Mouse (Mus musculus) lung, postnatal 0 days (tissue): ENCODE data around the gene Pa2g4. TPM values are rescaled to one million over a fixed set of nuclear protein-coding genes. Genes with fewer than 3 reads are reported as not detected.
"Not testable (repeated sequence)": the region's sequence is repeated elsewhere in the genome, so short reads cannot be mapped to it uniquely, and the experiment has no call there.

Source experiments
- ATAC-seq: fragments of 200-750 bp; cut with Nextera tagmentation; 2 replicates; pipeline ENCODE4 v1.8.0; 2017; ENCODE audit warnings: moderate library complexity
- DNase-seq: peaks from one replicate; pipeline ENCODE4 v3.0.0-alpha.2; 2016; ENCODE audit warnings: low spot score
- H3K27ac ChIP-seq: fragments of 300-500 bp; sonication (generic); 2 replicates; pipeline ENCODE4 v1.5.1; 2014; ENCODE audit warnings: antibody characterized with exemption, mild to moderate bottlenecking, low read length, mixed read lengths
- H3K27me3 ChIP-seq: fragments of 300-500 bp; sonication (generic); replicated peaks from 2 replicates; pipeline ENCODE4 v1.6.1; 2014; ENCODE audit warnings: low read length, mixed read lengths; ENCODE audit not compliant: insufficient read depth
- H3K36me3 ChIP-seq: fragments of 300-500 bp; sonication (generic); 2 replicates; pipeline ENCODE4 v1.6.1; 2014; ENCODE audit warnings: low read length, mixed read lengths; ENCODE audit not compliant: insufficient read depth
- H3K4me1 ChIP-seq: fragments of 300-500 bp; sonication (generic); 2 replicates; pipeline ENCODE4 v1.6.1; 2014; ENCODE audit warnings: antibody characterized with exemption, low read depth, low read length, mixed read lengths; ENCODE audit not compliant: insufficient read depth
- H3K4me2 ChIP-seq: fragments of 300-500 bp; sonication (generic); replicated peaks from 2 replicates; pipeline ENCODE4 v1.6.1; 2014; ENCODE audit warnings: low read depth, mild to moderate bottlenecking, low read length, moderate library complexity, mixed read lengths
- H3K4me3 ChIP-seq: fragments of 300-500 bp; sonication (generic); 2 replicates; pipeline ENCODE4 v1.5.1; 2014; ENCODE audit warnings: low read depth, low read length
- H3K9ac ChIP-seq: fragments of 300-500 bp; sonication (generic); replicated peaks from 2 replicates; pipeline ENCODE4 v1.6.1; 2014; ENCODE audit warnings: low read depth, mild to moderate bottlenecking
- H3K9me3 ChIP-seq: fragments of 300-500 bp; sonication (generic); 2 replicates; pipeline ENCODE4 v1.6.1; 2016; ENCODE audit warnings: low read length, mixed read lengths
- CTCF ChIP-seq: IDR thresholded peaks from 2 replicates; pipeline ENCODE4 v1.5.1; 2016; ENCODE audit warnings: antibody characterized with exemption, mild to moderate bottlenecking
- EP300 ChIP-seq: IDR thresholded peaks from 2 replicates; pipeline ENCODE4 v1.6.1; 2016; ENCODE audit warnings: antibody characterized with exemption, mild to moderate bottlenecking, control low read depth
- WGBS: fragments of 180-500 bp; shearing (Covaris S2); extraction: QIAGEN DNeasy Blood & Tissue Kit; methylation state at CpG from one replicate; pipeline ENCODE4 v1.1.7; 2014; 5-methylcytosine and 5-hydroxymethylcytosine counted together
- polyA plus RNA-seq: library from polyadenylated mRNA; unstranded; fragments of >200 nt; fragmentation: Nextera tagmentation; extraction: Ambion mirVana; gene quantifications from 2 replicates; pipeline ENCODE4 v1.2.1, GENCODE M21; 2015

Pa2g4 gene
- polyA plus RNA-seq, result 64.2 and 66.5 TPM in 2 replicates

DNA sequence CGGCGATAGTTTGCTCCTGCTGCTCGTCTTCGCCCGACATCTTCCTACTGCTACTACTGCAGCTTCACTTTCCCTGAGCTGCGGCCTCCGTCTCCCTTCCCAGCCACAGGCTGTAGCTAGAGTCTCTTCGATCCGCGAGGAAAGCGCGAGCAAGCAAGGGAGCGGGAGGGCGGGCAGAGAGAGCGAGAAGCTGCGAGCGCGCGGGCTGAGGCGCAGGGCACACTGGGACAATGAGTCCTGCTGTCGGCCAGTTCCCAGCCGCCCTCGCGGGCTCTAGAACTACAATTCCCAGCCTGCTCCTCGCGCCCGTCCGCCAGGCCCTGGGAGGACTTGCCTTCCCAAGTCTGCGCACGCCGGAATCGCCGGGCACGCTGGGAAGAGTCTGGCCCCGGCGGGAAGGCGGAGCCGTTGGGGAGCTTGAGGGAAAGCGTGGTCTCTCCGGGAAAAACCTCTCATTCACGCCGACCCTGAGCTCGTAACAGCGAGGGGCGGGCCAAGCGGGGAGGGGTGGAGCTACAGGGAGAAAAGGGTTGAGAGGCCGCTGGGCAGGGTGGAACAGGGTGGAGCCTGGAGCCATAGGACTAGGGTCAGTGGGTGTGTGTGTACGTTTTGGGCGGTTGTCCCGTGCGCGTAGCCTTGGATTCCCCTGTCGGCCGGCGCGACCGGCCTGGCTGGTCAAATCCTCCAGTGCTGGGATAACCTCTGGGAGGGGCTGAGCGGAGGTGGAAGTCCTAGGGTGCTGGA is at the start of gene Pa2g4:
Gene Pa2g4 (minus strand): TSS at position 200 of the 744 bp plus-strand sequence.
- peak; percentile 97 for ATAC-seq
- Histone ChIP-seq H3K36me3 (no peaks in the 10 kb centered on the region; the same call in 1 of the 2 replicates), H3K27ac (peak within 1 kb of the TSS; percentile 88), H3K4me2 (peak within 1 kb of the TSS; percentile 80), H3K4me1 (no peaks in the 10 kb centered on the region), H3K9ac (peak within 1 kb of the TSS; percentile 73), H3K27me3 (no peaks in the 10 kb centered on the region), H3K4me3 (peak within 1 kb of the TSS; percentile 72), H3K9me3 (no peaks in the 10 kb centered on the region)
- TF ChIP-seq EP300, result peak; percentile 49; the same call in 1 of the 2 replicates
- TF ChIP-seq CTCF, result peak; percentile 32
- WGBS, result under 1% methylated on average over 58 of the region's 58 CpGs
- DNase-seq, result peak; percentile 99

DNA sequence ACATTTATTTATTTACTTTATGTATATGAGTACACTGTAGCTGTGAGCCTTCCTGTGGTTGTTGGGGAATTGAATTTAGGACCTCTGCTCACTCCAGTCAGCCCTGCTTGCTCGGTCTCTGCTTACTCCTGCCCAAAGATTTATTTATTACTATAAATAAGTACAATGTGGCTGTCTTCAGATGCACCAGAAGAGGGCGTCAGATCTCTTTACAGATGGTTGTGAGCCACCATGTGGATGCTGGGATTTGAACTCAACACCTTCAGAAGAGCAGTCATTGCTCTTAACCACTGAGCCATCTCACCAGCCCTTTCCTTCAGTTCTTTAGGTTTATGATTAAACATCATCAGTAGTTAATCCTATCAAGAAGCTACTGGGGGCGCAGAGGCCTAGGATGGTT is 49.1 kb upstream of the Pa2g4 start:
- 46% methylated on average over 3 of the region's 3 CpGs for WGBS
- no peaks in the 10 kb centered on the region for H3K4me1 ChIP-seq
- DNase-seq (no peak), ATAC-seq (no peak)
- no peak overlapping the region for H3K9ac ChIP-seq
- no peak overlapping the region for H3K4me3 ChIP-seq
- no peaks in the 10 kb centered on the region for H3K36me3 ChIP-seq
- H3K27me3 ChIP-seq, result no peaks in the 10 kb centered on the region
- H3K27ac ChIP-seq, result no peak overlapping the region
- no peak for TF ChIP-seq EP300
- TF ChIP-seq CTCF, result peak; percentile 41
- H3K9me3 ChIP-seq, result no peaks in the 10 kb centered on the region
- H3K4me2 ChIP-seq, result no peak overlapping the region

DNA sequence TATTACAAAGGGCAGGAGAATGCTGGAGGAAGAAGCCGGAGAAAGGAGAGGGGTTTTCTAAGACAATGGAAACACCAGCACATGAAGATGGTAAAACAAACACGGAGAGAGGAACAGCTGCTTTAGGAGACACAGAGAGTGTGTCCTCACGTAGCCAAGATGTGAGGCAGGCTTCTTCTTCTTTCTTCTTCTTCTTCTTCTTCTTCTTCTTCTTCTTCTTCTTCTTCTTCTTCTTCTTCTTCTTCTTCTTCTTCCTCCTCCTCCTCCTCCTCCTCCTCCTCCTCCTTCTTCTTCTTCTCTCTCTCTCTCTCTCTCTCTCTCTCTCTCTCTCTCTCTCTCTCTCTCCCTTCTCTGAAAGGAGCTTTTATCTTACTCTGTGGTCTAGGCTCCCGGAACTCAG is 48.0 kb upstream of the Pa2g4 start:
- H3K36me3 ChIP-seq, DNase-seq, H3K27me3 ChIP-seq, H3K9ac ChIP-seq, H3K9me3 ChIP-seq, H3K4me3 ChIP-seq, H3K27ac ChIP-seq, ATAC-seq, H3K4me1 ChIP-seq, H3K4me2 ChIP-seq: not testable (repeated sequence)
- WGBS, result 52% methylated on average over 4 of the region's 4 CpGs

DNA sequence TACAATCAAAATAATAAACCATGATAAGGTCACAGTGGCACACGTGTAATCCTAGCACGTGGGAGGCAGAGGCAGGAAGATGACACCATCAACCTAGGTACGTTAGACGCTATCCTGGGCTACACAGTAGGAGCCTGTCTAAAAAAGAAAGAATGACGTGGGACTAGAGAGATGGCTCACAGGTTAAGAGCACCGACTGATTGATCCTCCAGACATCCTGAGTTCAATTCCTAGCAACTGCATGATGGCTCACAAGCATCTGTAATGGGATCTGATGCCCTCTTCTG is 47.3 kb upstream of the Pa2g4 start:
- H3K4me2 ChIP-seq, result no peak overlapping the region
- H3K36me3 ChIP-seq, result no peaks in the 10 kb centered on the region
- TF ChIP-seq EP300 (no peak), CTCF (no peak)
- H3K9me3 ChIP-seq, result no peaks in the 10 kb centered on the region
- ATAC-seq (no peak), DNase-seq (no peak)
- no peak overlapping the region for H3K4me3 ChIP-seq
- H3K27me3 ChIP-seq, result no peaks in the 10 kb centered on the region
- no peak overlapping the region for H3K9ac ChIP-seq
- no peaks in the 10 kb centered on the region for H3K4me1 ChIP-seq
- no peak overlapping the region for H3K27ac ChIP-seq
- WGBS, result 33% methylated on average over 6 of the region's 6 CpGs

DNA sequence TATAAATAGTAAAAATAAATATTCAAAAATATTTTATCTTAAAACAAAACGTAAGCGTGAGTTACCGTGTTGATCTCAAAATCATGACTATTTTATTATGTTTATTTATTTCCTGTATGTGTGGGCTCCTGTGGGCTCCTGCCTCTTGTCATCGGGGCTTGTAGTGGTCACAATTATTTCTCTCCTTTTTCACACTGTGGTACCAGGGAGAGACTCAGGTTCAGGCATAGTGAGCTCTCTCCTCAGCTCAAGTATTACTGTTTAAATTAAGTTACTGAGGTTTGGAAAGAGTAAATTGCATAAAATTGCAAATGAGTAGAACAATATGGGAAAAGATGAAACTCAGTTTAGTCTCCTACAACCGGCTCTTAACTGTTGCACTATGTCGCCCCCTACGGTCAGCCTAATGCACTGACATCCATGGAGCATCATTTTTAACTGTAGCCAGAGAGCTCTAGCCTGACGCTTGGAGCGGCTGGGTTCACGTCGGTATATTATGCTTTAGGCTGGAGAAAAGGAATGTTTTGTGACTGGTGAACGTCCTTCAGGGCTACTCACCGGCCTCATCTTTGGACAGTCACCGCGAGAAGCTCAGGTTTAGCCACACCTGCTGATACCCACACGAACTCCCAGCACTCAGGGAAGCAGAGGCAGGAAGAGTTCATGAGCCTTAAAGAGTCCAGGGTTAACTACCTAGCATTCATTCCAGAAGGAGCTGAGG is 46.8 kb upstream of the Pa2g4 start:
- Histone ChIP-seq H3K4me1 (no peaks in the 10 kb centered on the region), H3K27ac (no peak overlapping the region), H3K4me3 (no peak overlapping the region), H3K9ac (no peak overlapping the region), H3K36me3 (no peaks in the 10 kb centered on the region), H3K27me3 (no peaks in the 10 kb centered on the region), H3K4me2 (no peak overlapping the region), H3K9me3 (no peaks in the 10 kb centered on the region)
- peak; percentile 90 for TF ChIP-seq CTCF
- no peak for TF ChIP-seq EP300
- 14% methylated on average over 16 of the region's 16 CpGs for WGBS
- DNase-seq (peak; percentile 89), ATAC-seq (peak; percentile 72)

DNA sequence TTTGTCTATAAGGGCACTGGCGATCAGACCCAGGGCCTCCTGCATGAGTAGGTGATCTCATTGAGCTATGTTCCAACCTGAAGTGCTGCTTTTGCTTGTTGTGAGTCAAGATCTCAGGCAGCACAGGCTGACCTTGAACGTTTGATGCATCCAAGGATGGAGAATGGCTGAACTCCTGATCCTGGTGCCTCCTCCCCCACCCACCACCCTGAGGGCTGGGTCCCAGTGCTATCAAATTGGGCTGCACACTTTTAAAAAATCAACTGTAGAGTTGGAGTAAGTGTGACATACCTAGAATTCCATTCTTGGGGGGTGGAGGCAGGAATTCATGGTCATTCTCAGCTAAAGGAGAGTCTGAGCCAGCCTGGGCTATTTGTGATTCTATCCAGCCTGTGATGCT is 40.7 kb upstream of the Pa2g4 start:
- Histone ChIP-seq H3K4me1 (no peaks in the 10 kb centered on the region), H3K27ac (no peak overlapping the region), H3K27me3 (no peaks in the 10 kb centered on the region), H3K9me3 (no peaks in the 10 kb centered on the region), H3K9ac (no peak overlapping the region), H3K36me3 (no peaks in the 10 kb centered on the region), H3K4me3 (no peak overlapping the region), H3K4me2 (no peak overlapping the region)
- ATAC-seq (no peak), DNase-seq (no peak)
- WGBS, result 21% methylated on average over 2 of the region's 2 CpGs
- no peak for TF ChIP-seq EP300
- TF ChIP-seq CTCF, result no peak
